Mouse (Mus musculus): ENCODE results near the gene Gm5767. TPM values are rescaled to one million over a fixed set of nuclear protein-coding genes. Genes with fewer than 3 reads are reported as not detected.

Gene Gm5767
- total RNA-seq, 1 experiment, result not detected

DNA sequence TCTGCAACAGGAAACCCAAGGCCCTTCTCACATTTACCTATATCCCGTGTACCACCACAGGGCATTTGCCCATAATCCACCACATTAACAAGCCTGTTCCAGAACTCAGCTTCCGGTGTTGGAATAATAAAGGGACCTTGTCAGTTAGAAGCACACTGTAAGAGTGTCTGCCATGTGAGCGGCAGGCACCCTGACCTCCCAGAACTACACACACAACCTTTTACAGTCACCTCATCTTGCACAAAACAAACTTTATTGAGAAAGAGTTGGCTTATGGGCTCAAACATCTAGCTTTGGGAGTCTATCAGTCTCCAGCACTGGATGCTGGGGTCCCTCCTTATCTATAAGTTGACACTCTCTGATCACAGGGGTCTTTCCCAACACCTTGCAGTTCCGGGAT is 22.2 kb upstream of the Gm5767 start:
- H3K4me3 ChIP-seq (ENCODE audit: insufficient read depth in 1 of 2, low read depth in 1 of 2, low read length in 2 of 2, poor library complexity in 1 of 2, severe bottlenecking in 1 of 2), result no peak overlapping the region
- peaks cover 5 to 40% of the 10 kb centered on the region in 2 experiments; a peak in 3 of 4 replicates for H3K4me1 ChIP-seq (ENCODE audit: control insufficient read depth in 2 of 2, insufficient read depth in 2 of 2, low read length in 2 of 2, poor library complexity in 1 of 2)
- peaks cover 35% of the 10 kb centered on the region; the same call in 1 of the 2 replicates for H3K36me3 ChIP-seq (ENCODE audit: control insufficient read depth, insufficient read depth, low read length, poor library complexity, severe bottlenecking)
- no peak overlapping the region for H3K27ac ChIP-seq (ENCODE audit: insufficient read depth, low read depth, low read length, poor library complexity, severe bottlenecking)
- TF ChIP-seq ZC3H11A (IDR thresholded peaks at IDR 0.05; ENCODE audit: borderline replicate concordance, low read depth, low read length) (no peak), MAFK (IDR thresholded peaks at IDR 0.05; ENCODE audit: insufficient read depth, low read depth, low read length) (no peak), CHD2 (IDR thresholded peaks at IDR 0.05; ENCODE audit: low read depth, low read length) (no peak), ZNF384 (IDR thresholded peaks at IDR 0.05; ENCODE audit: low read depth, low read length) (no peak), HCFC1 (IDR thresholded peaks at IDR 0.05; ENCODE audit: borderline replicate concordance, insufficient read depth, low read length) (no peak)
- H3K9ac ChIP-seq (ENCODE audit: insufficient read depth, low read depth, low read length, poor library complexity, severe bottlenecking), result no peak overlapping the region
- no peak for DNase-seq (ENCODE audit: low read depth, low spot score)
- H3K9me3 ChIP-seq (ENCODE audit: control insufficient read depth, insufficient read depth, low read depth, low read length), result no peaks in the 10 kb centered on the region
- in situ Hi-C loops (cut with MboI; ENCODE audit: low sequenced_read_pairs in 2 of 2, unreplicated experiment in 2 of 2), result no loop called here

DNA sequence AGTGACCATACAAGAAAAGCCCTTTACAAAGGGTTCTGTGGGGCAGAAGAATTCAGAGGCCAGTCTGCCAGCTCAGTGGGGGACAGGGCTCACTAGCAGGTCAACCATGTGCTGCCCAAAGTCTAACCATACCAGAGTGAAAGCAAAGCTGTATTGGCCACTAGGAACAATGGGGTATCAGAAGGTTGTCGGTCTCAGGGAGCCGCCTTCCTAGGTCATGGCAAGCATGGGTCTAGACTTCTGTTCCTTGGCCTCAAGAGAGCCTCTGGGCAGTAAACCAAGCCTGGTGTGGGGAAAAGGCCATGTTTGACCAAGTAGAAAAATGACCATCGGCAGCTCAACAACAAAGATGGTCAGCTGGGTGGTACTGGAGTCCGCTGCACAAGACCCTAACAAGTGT is 21.8 kb upstream of the Gm5767 start:
- peaks cover 38% of the 10 kb centered on the region; the same call in 1 of the 2 replicates for H3K36me3 ChIP-seq (ENCODE audit: control insufficient read depth, insufficient read depth, low read length, poor library complexity, severe bottlenecking)
- DNase-seq (ENCODE audit: low read depth, low spot score), result no peak

DNA sequence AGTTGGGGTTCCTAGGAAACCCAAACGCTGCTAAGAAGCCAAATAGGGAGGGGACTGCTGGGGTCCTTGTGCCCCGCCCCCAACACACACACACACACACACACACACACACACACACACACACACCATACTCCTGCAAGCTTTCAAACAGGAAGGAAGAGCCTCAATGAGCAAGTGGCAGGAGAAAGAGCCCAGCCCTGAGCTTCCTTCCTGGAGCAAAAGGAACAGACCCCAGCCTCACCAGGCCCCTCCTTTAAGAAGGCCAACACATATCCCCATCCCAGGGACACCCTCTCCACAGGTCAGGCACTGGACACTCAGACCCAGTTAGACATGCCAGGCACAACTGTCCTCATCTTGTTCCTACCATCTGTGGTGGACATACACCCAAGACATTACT is 17.5 kb upstream of the Gm5767 start:
- H3K36me3 ChIP-seq (ENCODE audit: control insufficient read depth, insufficient read depth, low read length, poor library complexity, severe bottlenecking), result peaks cover 27% of the 10 kb centered on the region; the same call in 1 of the 2 replicates
- in situ Hi-C loops (cut with MboI; ENCODE audit: low sequenced_read_pairs in 2 of 2, unreplicated experiment in 2 of 2), result no loop called here
- H3K4me1 ChIP-seq (ENCODE audit: control insufficient read depth in 2 of 2, insufficient read depth in 2 of 2, low read length in 2 of 2, poor library complexity in 1 of 2), result peaks cover 2 to 40% of the 10 kb centered on the region in 2 experiments
- H3K4me3 ChIP-seq (ENCODE audit: insufficient read depth in 1 of 2, low read depth in 1 of 2, low read length in 2 of 2, poor library complexity in 1 of 2, severe bottlenecking in 1 of 2), result no peak overlapping the region
- H3K9me3 ChIP-seq (ENCODE audit: control insufficient read depth, insufficient read depth, low read depth, low read length), result no peaks in the 10 kb centered on the region
- H3K27ac ChIP-seq (ENCODE audit: insufficient read depth, low read depth, low read length, poor library complexity, severe bottlenecking), result no peak overlapping the region
- TF ChIP-seq CHD2 (IDR thresholded peaks at IDR 0.05; ENCODE audit: low read depth, low read length) (no peak), MAFK (IDR thresholded peaks at IDR 0.05; ENCODE audit: insufficient read depth, low read depth, low read length) (no peak), ZNF384 (IDR thresholded peaks at IDR 0.05; ENCODE audit: low read depth, low read length) (no peak), ZC3H11A (IDR thresholded peaks at IDR 0.05; ENCODE audit: borderline replicate concordance, low read depth, low read length) (no peak)
- DNase-seq (ENCODE audit: low read depth, low spot score), result no peak
- no peak overlapping the region for H3K9ac ChIP-seq (ENCODE audit: insufficient read depth, low read depth, low read length, poor library complexity, severe bottlenecking)

More for the DNA sequence above, 21.8 kb upstream of the Gm5767 start:
- no peak for TF ChIP-seq HCFC1 (IDR thresholded peaks at IDR 0.05; ENCODE audit: borderline replicate concordance, insufficient read depth, low read length)
- no peak for TF ChIP-seq CHD2 (IDR thresholded peaks at IDR 0.05; ENCODE audit: low read depth, low read length)
- no peak for TF ChIP-seq MAFK (IDR thresholded peaks at IDR 0.05; ENCODE audit: insufficient read depth, low read depth, low read length)
- no peak for TF ChIP-seq ZNF384 (IDR thresholded peaks at IDR 0.05; ENCODE audit: low read depth, low read length)
- no peak for TF ChIP-seq ZC3H11A (IDR thresholded peaks at IDR 0.05; ENCODE audit: borderline replicate concordance, low read depth, low read length)
- Histone ChIP-seq H3K9me3 (ENCODE audit: control insufficient read depth, insufficient read depth, low read depth, low read length) (no peaks in the 10 kb centered on the region), H3K9ac (ENCODE audit: insufficient read depth, low read depth, low read length, poor library complexity, severe bottlenecking) (no peak overlapping the region), H3K4me3 (ENCODE audit: insufficient read depth in 1 of 2, low read depth in 1 of 2, low read length in 2 of 2, poor library complexity in 1 of 2, severe bottlenecking in 1 of 2) (no peak overlapping the region), H3K27ac (ENCODE audit: insufficient read depth, low read depth, low read length, poor library complexity, severe bottlenecking) (no peak overlapping the region), H3K4me1 (ENCODE audit: control insufficient read depth in 2 of 2, insufficient read depth in 2 of 2, low read length in 2 of 2, poor library complexity in 1 of 2) (peaks cover 5 to 40% of the 10 kb centered on the region in 2 experiments; a peak in 3 of 4 replicates)
- in situ Hi-C loops (cut with MboI; ENCODE audit: low sequenced_read_pairs in 2 of 2, unreplicated experiment in 2 of 2), result no loop called here

DNA sequence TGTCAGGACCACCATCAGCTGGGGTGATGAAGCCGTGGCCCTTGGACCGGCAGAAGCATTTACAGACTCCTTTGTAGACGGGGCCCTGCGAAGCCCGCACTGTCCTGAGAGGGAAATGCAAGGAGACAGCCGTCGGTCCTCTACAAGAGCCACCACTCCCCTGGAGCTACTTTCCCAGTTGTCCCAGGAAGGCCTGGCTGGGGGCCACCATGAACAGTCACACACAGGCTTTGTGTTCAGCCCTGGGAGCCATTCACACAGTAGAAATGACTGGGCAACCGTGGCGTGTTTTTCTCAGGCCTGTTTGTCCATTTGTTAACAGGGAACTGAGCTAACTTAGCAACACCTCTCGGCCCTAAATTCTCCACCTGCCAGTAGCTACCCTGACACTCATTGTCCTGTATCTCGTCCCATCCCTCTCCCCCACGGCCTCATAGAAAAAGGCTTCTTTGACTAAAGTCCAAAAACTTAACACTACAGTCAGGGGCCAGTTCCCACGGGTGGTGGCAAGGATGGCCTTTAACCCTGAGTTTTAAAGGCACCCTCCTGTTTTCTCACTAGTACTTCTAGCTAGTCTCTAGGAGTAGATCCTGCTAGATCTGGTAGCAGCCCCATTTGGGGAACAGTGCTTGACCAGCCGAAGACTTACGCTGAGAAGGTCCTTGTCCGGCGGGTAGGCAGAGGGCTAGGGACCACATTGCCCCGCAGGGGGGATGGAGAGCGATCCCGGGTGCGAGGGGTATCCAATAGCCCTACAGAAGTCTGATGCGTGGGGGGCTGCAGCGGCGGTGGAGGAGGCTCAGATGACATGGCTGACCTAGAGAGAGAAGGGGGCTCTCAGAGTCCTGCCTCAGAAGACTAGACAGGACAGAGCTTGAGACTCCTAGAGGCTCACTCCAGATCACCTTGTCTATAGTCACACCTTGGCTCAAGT is 16.7 kb upstream of the Gm5767 start:
- in situ Hi-C loops (cut with MboI; ENCODE audit: low sequenced_read_pairs in 2 of 2, unreplicated experiment in 2 of 2), result no loop called here

More for the DNA sequence above, 16.7 kb upstream of the Gm5767 start:
- Histone ChIP-seq H3K4me1 (ENCODE audit: control insufficient read depth in 2 of 2, insufficient read depth in 2 of 2, low read length in 2 of 2, poor library complexity in 1 of 2) (peaks cover 5 to 46% of the 10 kb centered on the region in 2 experiments), H3K36me3 (ENCODE audit: control insufficient read depth, insufficient read depth, low read length, poor library complexity, severe bottlenecking) (peaks cover 30% of the 10 kb centered on the region), H3K4me3 (ENCODE audit: insufficient read depth in 1 of 2, low read depth in 1 of 2, low read length in 2 of 2, poor library complexity in 1 of 2, severe bottlenecking in 1 of 2) (no peak overlapping the region), H3K9me3 (ENCODE audit: control insufficient read depth, insufficient read depth, low read depth, low read length) (no peaks in the 10 kb centered on the region), H3K9ac (ENCODE audit: insufficient read depth, low read depth, low read length, poor library complexity, severe bottlenecking) (no peak overlapping the region), H3K27ac (ENCODE audit: insufficient read depth, low read depth, low read length, poor library complexity, severe bottlenecking) (no peak overlapping the region)
- no peak for TF ChIP-seq ZC3H11A (IDR thresholded peaks at IDR 0.05; ENCODE audit: borderline replicate concordance, low read depth, low read length)
- TF ChIP-seq CHD2 (IDR thresholded peaks at IDR 0.05; ENCODE audit: low read depth, low read length), result no peak
- TF ChIP-seq MAFK (IDR thresholded peaks at IDR 0.05; ENCODE audit: insufficient read depth, low read depth, low read length), result no peak
- no peak for TF ChIP-seq HCFC1 (IDR thresholded peaks at IDR 0.05; ENCODE audit: borderline replicate concordance, insufficient read depth, low read length)
- TF ChIP-seq ZNF384 (IDR thresholded peaks at IDR 0.05; ENCODE audit: low read depth, low read length), result no peak
- no peak for DNase-seq (ENCODE audit: low read depth, low spot score)
